Mouse (Mus musculus) thymus, postnatal 10 days (tissue): ENCODE data around the gene Col6a4.
A peak's percentile ranks its signal among the peaks of the same experiment; 100 is the strongest.

Experiments
- DNase-seq, 2 experiments: peaks; one replicate each; pipeline ENCODE4 v3.0.0; 2021; ENCODE audit warnings: low spot score in 2 of 2

The Col6a4 gene

GRCm38 (mm10) chr9:106096683-106097082 is at the start of gene Col6a4:
Gene Col6a4 (minus strand): TSS chr9:106096783.
- no peak for DNase-seq

DNA sequence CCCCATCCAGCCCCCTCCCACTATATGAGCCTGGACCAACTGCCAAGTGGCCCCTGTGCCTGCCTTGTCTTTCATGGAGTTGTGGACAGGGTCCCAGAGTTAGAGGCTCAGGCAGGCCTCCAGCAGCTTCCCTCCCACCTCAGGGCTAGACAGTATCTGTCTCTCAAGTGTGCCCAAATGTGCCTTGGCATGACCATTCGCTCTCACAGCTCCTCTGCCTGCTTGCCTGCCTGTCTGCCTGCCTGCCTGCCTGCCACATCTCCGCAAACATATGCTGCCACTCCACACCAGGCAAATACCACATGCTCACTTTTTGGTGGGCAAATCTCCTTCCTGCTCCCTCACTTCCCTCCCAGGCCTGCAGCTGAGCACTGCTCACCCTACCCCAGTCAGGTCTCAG is 49.0 kb upstream of the Col6a4 start:
- no peak for DNase-seq

GRCm38 (mm10) chr9:106144176-106144575 is 47.6 kb upstream of the Col6a4 start:
- no peak for DNase-seq

DNA sequence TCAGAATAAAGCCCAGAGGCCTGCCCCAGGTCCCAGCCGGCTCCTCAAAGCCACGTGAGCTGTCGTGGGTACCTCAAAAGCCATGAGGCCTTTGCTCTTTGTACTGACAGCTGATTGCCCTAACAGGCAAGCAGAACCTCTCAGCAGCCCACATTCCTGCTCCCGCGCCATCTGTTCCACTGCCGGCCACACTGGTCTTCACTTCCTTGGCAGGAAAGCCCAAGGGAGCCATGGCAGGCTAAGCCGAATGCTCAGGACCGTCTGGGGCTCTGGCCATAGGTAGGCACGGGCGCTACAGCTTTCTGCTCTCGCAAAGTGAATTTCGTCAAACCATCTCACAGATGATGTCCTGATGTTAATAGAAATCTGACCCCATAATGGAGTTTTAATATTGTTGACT is 45.4 kb upstream of the Col6a4 start:
- no peak for DNase-seq

GRCm38 (mm10) chr9:106139763-106140162 is 43.2 kb upstream of the Col6a4 start:
- no peak for DNase-seq

DNA sequence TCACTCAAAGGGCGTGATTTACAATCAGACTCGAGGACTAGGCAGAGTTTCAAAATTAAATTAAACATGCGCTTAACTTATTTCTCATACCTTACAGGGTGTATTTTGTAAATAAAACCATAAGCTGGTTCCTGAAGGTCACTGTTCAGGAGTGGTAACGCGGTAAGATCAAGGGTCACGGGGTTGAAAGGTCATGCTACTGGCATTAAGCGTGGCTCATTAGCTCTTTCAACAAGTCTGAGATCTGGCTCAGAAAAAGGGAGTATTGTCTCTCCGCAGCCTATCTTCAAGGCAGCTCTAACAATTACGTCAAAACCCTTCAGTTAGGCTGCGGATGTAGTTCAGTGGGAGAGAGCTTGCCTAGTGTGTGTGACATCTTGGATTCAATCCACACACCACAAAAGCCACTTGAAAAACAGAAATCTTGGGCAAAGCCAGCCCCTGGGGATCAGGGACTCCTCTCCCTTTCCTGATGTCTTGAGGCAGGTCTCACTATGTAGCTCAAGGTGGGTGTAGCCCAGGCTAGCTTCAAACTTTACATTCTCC is 41.2 kb upstream of the Col6a4 start:
- DNase-seq = no peak

DNA sequence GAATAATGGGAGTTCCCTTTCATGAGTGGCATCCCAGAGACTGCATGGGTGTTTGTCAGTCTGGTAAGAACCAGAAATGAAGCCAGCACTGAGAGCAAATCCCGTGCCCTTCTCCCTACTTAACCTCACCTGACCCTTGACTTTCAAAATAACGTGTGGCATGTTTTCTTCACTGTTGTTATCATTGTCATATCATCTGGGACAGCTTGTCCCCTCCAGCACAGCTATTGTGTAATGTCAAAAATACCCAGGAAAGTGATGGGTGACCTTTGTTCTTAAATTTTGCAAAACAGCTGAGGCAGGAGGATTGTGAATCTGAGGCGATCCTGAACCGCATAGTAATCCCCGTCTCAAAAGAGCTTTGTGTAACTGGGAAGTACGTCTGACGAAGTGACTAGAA is 33.7 kb upstream of the Col6a4 start:
- no peak for DNase-seq

GRCm38 (mm10) chr9:106129072-106129471 is 32.5 kb upstream of the Col6a4 start:
- no peak for DNase-seq

- no peak for DNase-seq
These were observed 30.2 kb upstream of the Col6a4 start for GRCm38 (mm10) chr9:106126786-106127251.

- peak in 1 of 2 experiments; percentile 30 for DNase-seq
These were observed 27.0 kb upstream of the Col6a4 start for GRCm38 (mm10) chr9:106123599-106123998.

- no peak for DNase-seq
These were observed 22.5 kb upstream of the Col6a4 start for GRCm38 (mm10) chr9:106119075-106119474.

DNA sequence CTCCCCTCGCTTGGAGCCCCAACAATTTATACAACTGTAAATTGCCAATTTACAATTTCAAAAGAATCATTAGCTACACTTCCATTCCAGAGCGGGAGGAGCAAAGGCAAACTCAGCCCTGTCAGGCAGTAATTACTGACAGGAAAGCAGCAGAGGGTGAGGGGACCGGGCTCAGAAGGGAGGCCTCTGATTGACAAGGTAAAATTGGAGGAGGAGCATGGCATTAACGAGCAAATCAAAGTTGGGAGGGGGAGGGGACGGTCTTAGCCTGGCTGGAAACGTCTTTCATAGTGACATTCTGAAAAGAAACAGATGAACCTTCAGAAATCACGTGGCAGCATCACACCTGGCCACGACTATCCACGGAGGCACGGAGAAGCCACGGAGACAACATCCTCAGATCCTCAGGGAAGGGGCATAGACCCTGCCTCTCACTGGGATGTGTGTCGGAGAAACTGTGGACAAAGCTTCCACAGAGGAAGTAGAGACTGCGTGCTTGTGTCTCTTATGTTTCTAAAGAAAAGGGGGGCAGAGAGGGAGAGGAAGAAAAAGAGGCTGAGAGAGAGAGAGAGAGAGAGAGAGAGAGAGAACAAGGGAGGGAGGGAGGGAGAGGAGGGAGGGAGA is 19.3 kb upstream of the Col6a4 start:
- DNase-seq = no peak

GRCm38 (mm10) chr9:106112770-106113423 is 16.3 kb upstream of the Col6a4 start:
- DNase-seq = peak in 1 of 2 experiments; percentile 57

DNA sequence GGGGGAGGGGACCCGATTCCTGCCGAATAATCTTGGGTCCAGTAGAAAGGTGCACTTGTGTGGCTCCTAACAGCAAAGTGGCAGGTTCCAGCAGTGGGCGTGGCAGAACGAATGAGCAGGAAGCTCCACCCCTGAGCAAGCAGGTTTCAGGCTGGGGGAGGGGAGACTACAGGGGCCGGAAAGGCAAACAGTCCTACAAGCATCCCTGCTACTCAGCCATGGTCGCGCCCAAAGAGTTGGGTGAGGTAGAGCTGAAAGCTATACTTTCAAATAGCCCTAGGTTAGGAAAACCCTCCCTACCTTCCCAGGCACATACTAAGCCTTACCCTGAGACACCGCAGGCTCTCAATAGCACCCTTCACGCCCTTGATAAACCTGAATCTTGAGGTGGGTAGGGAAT is 9.7 kb upstream of the Col6a4 start:
- no peak for DNase-seq

GRCm38 (mm10) chr9:106104401-106104800 is 7.8 kb upstream of the Col6a4 start:
- DNase-seq = no peak

DNA sequence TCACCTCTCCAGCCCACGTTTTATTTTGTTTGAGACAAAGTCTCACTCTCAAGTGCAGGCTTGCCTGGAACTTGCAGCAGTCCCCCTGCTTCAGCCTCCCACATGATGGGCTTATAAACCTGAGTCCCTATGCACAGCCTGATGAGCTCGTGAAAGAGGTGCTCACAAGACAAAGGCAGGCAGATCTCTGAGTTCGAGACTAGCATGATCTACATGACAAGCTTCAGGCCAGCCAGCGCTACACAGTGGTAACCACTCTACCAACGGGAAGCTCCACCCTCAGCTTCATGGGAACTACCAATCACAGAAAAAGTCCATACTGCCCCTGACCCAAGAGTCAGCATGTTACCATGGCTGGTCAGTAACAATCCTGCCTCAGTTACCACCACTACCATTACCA is 4.6 kb upstream of the Col6a4 start:
- no peak for DNase-seq

DNA sequence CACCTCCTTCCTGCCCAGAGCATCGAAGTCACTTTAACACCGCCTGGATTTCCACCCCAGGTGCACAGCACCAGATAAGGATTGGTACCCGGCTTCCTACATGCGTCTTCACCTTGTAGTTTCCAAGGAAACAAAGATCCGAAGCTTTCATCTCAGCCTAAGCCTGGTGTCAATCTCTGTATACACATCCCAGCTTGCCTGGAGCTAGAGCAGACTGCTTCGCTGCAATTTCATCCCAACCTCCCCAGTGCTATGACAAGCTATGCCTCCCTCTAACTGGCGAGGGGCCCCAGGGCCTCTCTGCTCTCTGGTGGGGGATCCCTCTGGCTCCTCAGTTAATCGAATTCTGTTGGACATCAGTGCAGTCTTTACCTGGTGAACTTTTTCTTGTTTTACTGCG is 3.7 kb upstream of the Col6a4 start:
- DNase-seq = no peak

DNA sequence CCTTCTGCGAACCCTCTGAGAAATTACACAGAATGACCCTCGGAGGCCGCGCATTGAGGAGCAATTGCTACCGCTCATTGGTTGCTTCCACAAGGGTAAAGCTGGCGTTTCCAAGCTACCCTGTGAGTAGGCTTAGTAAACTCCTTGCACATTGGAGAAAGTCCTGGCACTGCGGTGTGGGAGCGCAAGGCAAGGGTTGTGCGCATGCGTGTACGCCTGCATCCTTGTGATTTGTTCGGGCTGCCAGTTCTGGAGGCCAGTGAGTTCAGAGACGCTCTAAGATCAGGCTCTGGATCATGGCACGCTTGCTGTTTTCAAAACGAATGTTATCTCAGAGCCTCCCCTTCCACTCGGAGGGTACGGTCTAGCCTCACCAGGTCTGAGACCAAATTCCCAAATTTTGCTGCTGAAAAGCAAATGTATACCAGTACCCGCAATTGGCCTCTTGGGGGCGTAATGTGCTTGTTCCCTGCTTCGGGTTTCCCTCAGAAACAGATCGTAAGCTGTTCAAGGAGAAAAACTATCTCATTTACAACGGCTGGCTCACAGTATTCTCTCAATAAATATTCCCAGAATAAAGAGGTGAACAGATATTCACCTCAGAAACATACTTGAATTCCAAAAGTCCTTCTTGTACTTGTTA is 2.9 kb upstream of the Col6a4 start:
- no peak for DNase-seq

GRCm38 (mm10) chr9:106081528-106081927 is 15.1 kb downstream of the Col6a4 start:
- no peak for DNase-seq

GRCm38 (mm10) chr9:106080261-106081033 is 16.1 kb downstream of the Col6a4 start:
- peak in 1 of 2 experiments; percentile 15 for DNase-seq

- DNase-seq = no peak
These were observed 18.6 kb downstream of the Col6a4 start for GRCm38 (mm10) chr9:106077953-106078352.

- DNase-seq = no peak
These were observed 20.3 kb downstream of the Col6a4 start for GRCm38 (mm10) chr9:106076234-106076633.
